Mouse (Mus musculus): ENCODE data around the gene Sh2d3c.

DNA sequence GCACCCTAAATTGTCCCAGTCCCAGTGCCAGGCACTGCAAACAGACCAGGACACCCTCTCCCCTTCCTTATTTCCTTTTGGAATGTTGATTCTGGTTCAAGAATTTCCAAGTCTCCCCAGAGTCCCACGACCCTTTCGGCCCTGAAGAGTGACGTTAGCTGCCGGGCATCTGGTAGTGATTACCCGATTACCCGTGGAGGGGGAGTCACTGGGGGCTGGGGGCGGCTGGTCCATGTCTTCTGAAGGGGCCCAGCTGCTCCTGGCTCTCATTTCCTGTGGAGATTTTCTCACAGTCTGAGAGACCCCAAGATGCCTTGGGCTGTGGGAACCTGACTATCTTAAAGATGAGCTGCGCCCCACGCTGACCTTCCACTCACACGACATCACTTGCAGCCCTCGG is 10.0 kb downstream of the Sh2d3c start:
- TF ChIP-seq CTCF (IDR thresholded peaks at IDR 0.05; ENCODE audit: borderline replicate concordance, control insufficient read depth, extremely low read depth, insufficient read depth, low read length, poor library complexity) (no peak), POLR2A (IDR thresholded peaks at IDR 0.05; ENCODE audit: control insufficient read depth, extremely low read depth, insufficient read depth, low read length, poor library complexity) (no peak)
